ENCODE assay signal across 9 mouse cellular contexts in genomic region chr4:118507171-118507570, GRCm38 (mm10). TPM values are rescaled to one million over a fixed set of nuclear protein-coding genes. Genes with fewer than 3 reads are reported as not detected.
"Had no signal": no experiment of that assay in that cellular context is flagged by ENCODE, and none has a peak within 500 bp of the region (broad histone marks: within the 10 kb centered on the region; RNA-seq: fewer than 3 reads in every experiment).

No protein-coding gene starts in this region.

RNA-seq across cellular contexts. Expression of gene Tie1, which starts 17.3 kb away (rescaled TPM):
- polyA plus RNA-seq: macrophage, myocyte had no signal

RNA-seq across cellular contexts. Expression of gene 2610528J11Rik, which starts 19.6 kb away (rescaled TPM):
- polyA plus RNA-seq: macrophage; midbrain, embryonic 14.5 days; midbrain, embryonic 15.5 days; midbrain, embryonic 16.5 days; midbrain, postnatal 0 days; myocyte had no signal

RNA-seq across cellular contexts. Expression of gene Tmem125, which starts 36.7 kb away (rescaled TPM):
- polyA plus RNA-seq: macrophage; midbrain, embryonic 13.5 days; midbrain, embryonic 14.5 days; midbrain, embryonic 16.5 days; myocyte; neural tube, embryonic 11.5 days had no signal

RNA-seq across cellular contexts. Expression of gene Mpl, which starts 49.9 kb away (rescaled TPM):
- polyA plus RNA-seq: liver, adult 2 months; midbrain, embryonic 14.5 days; midbrain, embryonic 16.5 days; myocyte had no signal
